In genomic region chr10:85128453-85128852, GRCm38 (mm10) we compare ENCODE assay signal across 8 mouse cellular contexts. TPM values are rescaled to one million over a fixed set of nuclear protein-coding genes. Genes with fewer than 3 reads are reported as not detected.
DNase-seq lines count a peak whose midpoint lies in the region; ATAC-seq lines count a peak whose summit lies in the region.
"Had no signal": no experiment of that assay in that cellular context is flagged by ENCODE, and none has a peak within 500 bp of the region (broad histone marks: within the 10 kb centered on the region; RNA-seq: fewer than 3 reads in every experiment).

No protein-coding gene starts in this region.

- peaks cover 11% of the 10 kb centered on the region for H3K4me1 ChIP-seq in heart, embryonic 10.5 days
- peaks cover 17% of the 10 kb centered on the region for H3K4me1 ChIP-seq in kidney, embryonic 15.5 days

- peak overlapping the region; percentile 79 for H3K4me2 ChIP-seq in kidney, embryonic 15.5 days

- intact Hi-C loops in left cerebral cortex, postnatal 4 days (cut with DNase I) = no loop called here

- peak overlapping the region; percentile 85; the same call in 1 of the 2 replicates for H3K27ac ChIP-seq in heart, embryonic 10.5 days
- peak overlapping the region; percentile 71 for H3K27ac ChIP-seq in kidney, embryonic 15.5 days
- H3K27ac ChIP-seq: macrophage had no signal

- H3K4me3 ChIP-seq in heart, embryonic 10.5 days = peak overlapping the region; percentile 76
- peak overlapping the region; percentile 64 for H3K4me3 ChIP-seq in kidney, embryonic 15.5 days (replicated peaks)

- 22% methylated on average over 7 of the region's 7 CpGs for WGBS in heart, embryonic 10.5 days
- WGBS in kidney, embryonic 15.5 days = 17% methylated on average over 7 of the region's 7 CpGs

- no peaks in the 10 kb centered on the region for H3K9me3 ChIP-seq in heart, embryonic 10.5 days
- no peaks in the 10 kb centered on the region for H3K9me3 ChIP-seq in kidney, embryonic 15.5 days (replicated peaks)

- H3K9ac ChIP-seq in kidney, embryonic 15.5 days = no peak overlapping the region

- H3K27me3 ChIP-seq in heart, embryonic 10.5 days (ENCODE audit: insufficient read depth, poor library complexity, severe bottlenecking) = no peaks in the 10 kb centered on the region
- no peaks in the 10 kb centered on the region for H3K27me3 ChIP-seq in kidney, embryonic 15.5 days

- peaks cover 10% of the 10 kb centered on the region; the same call in 1 of the 2 replicates for H3K36me3 ChIP-seq in heart, embryonic 10.5 days
- peaks cover 21% of the 10 kb centered on the region for H3K36me3 ChIP-seq in kidney, embryonic 15.5 days

- ATAC-seq in kidney, embryonic 15.5 days (replicated peaks; ENCODE audit: low FRiP score) = peak; percentile 61

- DNase-seq in CD4-positive, CD25-positive, alpha-beta regulatory T cell, adult 2 months (ENCODE audit: low read depth, low spot score) = peak; percentile 53
- peak; percentile 56 for DNase-seq in MEL-GATA-1-ER (ENCODE audit: extremely low read depth, low read depth)
- no peak for DNase-seq in heart, embryonic 10.5 days (ENCODE audit: low spot score)
- DNase-seq in lung, postnatal 25 days (ENCODE audit: low spot score) = peak; percentile 29
- DNase-seq in spleen, postnatal 36 days (ENCODE audit: low spot score in 2 of 2) = peak; percentile 72 to 73
- DNase-seq in left cerebral cortex, postnatal 4 days = no peak

RNA-seq across cellular contexts. Expression of gene Mterf2, which starts 0.6 kb away (rescaled TPM):
- polyA plus RNA-seq in heart, embryonic 10.5 days (2016; fragmentation: Nextera tagmentation; extraction: Ambion mirVana) = 15.0 and 17.0 TPM in 2 replicates
- polyA plus RNA-seq in kidney, embryonic 15.5 days (2015; fragmentation: Nextera tagmentation; extraction: Ambion mirVana) = 14.9 and 15.9 TPM in 2 replicates
- 10 to 100 TPM; 12.6 to 12.8 TPM for total RNA-seq in left cerebral cortex, postnatal 4 days (2021)
- polyA plus RNA-seq: macrophage had no signal

RNA-seq across cellular contexts. Expression of gene Tmem263, which starts 26.0 kb away (rescaled TPM):
- 52.5 and 59.8 TPM in 2 replicates for polyA plus RNA-seq in heart, embryonic 10.5 days (2016; fragmentation: Nextera tagmentation; extraction: Ambion mirVana)
- 80.4 and 82.5 TPM in 2 replicates for polyA plus RNA-seq in kidney, embryonic 15.5 days (2015; fragmentation: Nextera tagmentation; extraction: Ambion mirVana)
- total RNA-seq in left cerebral cortex, postnatal 4 days (2021) = 10 to 100 TPM; 31.9 to 32.7 TPM

RNA-seq across cellular contexts. Expression of gene Fhl4, which starts 26.2 kb away (rescaled TPM):
- polyA plus RNA-seq in heart, embryonic 10.5 days (2016; fragmentation: Nextera tagmentation; extraction: Ambion mirVana) = 1.1 and 1.4 TPM in 2 replicates
- polyA plus RNA-seq in kidney, embryonic 15.5 days (2015; fragmentation: Nextera tagmentation; extraction: Ambion mirVana) = 0.68 and 0.99 TPM in 2 replicates
- 1 to 10 TPM; 1.3 TPM for total RNA-seq in left cerebral cortex, postnatal 4 days (2021)

RNA-seq across cellular contexts. Expression of gene Cry1, which starts 56.4 kb away (rescaled TPM):
- polyA plus RNA-seq in heart, embryonic 10.5 days (2016; fragmentation: Nextera tagmentation; extraction: Ambion mirVana) = 18.6 and 21.1 TPM in 2 replicates
- 31.0 and 32.9 TPM in 2 replicates for polyA plus RNA-seq in kidney, embryonic 15.5 days (2015; fragmentation: Nextera tagmentation; extraction: Ambion mirVana)
- 10 to 100 TPM; 23.9 to 26.6 TPM for total RNA-seq in left cerebral cortex, postnatal 4 days (2021)

Comparison
In these comparisons a context has a peak if more than half of its experiments do, and no peak if none do; other contexts are left out.
1. DNase-seq: peak in CD4-positive, CD25-positive, alpha-beta regulatory T cell, adult 2 months (single experiment), MEL-GATA-1-ER (single experiment), lung, postnatal 25 days (single experiment) and spleen, postnatal 36 days (2 of 2); none in heart, embryonic 10.5 days (single experiment) and left cerebral cortex, postnatal 4 days (single experiment).